Mouse (Mus musculus) stomach, embryonic 14.5 days (tissue): ENCODE results near the gene H2-Q2. TPM values are rescaled to one million over a fixed set of nuclear protein-coding genes. Genes with fewer than 3 reads are reported as not detected.
"Not testable (repeated sequence)": the region's sequence is repeated elsewhere in the genome, so short reads cannot be mapped to it uniquely, and the experiment has no call there.

ENCODE experiments used
- ATAC-seq: fragments of 200-750 bp; cut with Nextera tagmentation; 2 replicates; pipeline ENCODE4 v1.8.0; 2017; ENCODE audit warnings: low read depth, moderate TSS enrichment; ENCODE audit not compliant: insufficient number of reproducible peaks, insufficient read depth, low FRiP score
- H3K27ac ChIP-seq: fragments of 300-500 bp; sonication (generic); 2 replicates; pipeline ENCODE4 v1.5.1; 2014; ENCODE audit warnings: mild to moderate bottlenecking, low read length, moderate library complexity, mixed read lengths
- H3K27me3 ChIP-seq: fragments of 300-500 bp; sonication (generic); 2 replicates; pipeline ENCODE4 v1.6.1; 2014; ENCODE audit warnings: low read length, control low read depth, mixed read lengths; ENCODE audit not compliant: control insufficient read depth, insufficient read depth
- H3K36me3 ChIP-seq: fragments of 300-500 bp; sonication (generic); 2 replicates; pipeline ENCODE4 v1.6.1; 2014; ENCODE audit warnings: mild to moderate bottlenecking, control low read depth, low read length, moderate library complexity, mixed read lengths; ENCODE audit not compliant: control insufficient read depth, insufficient read depth
- H3K4me1 ChIP-seq: fragments of 300-500 bp; sonication (generic); 2 replicates; pipeline ENCODE4 v1.6.1; 2014; ENCODE audit warnings: low read length, control low read depth, mixed read lengths; ENCODE audit not compliant: control insufficient read depth, insufficient read depth
- H3K4me2 ChIP-seq: fragments of 300-500 bp; sonication (generic); replicated peaks from 2 replicates; pipeline ENCODE4 v1.6.1; 2014; ENCODE audit warnings: low read depth, low read length, control low read depth
- H3K4me3 ChIP-seq: fragments of 300-500 bp; sonication (generic); 2 replicates; pipeline ENCODE4 v1.5.1; 2014; ENCODE audit warnings: low read depth, low read length, control low read depth
- H3K9ac ChIP-seq: fragments of 300-500 bp; sonication (generic); replicated peaks from 2 replicates; pipeline ENCODE4 v1.6.1; 2014; ENCODE audit warnings: low read depth, mild to moderate bottlenecking, control low read depth, low read length, moderate library complexity, mixed read lengths
- H3K9me3 ChIP-seq: fragments of 300-500 bp; sonication (generic); 2 replicates; pipeline ENCODE4 v1.6.1; 2016; ENCODE audit warnings: low read depth, low read length, control low read depth; ENCODE audit not compliant: control insufficient read depth
- WGBS: fragments of 180-500 bp; shearing (Covaris S2); extraction: QIAGEN DNeasy Blood & Tissue Kit; methylation state at CpG from one replicate; pipeline ENCODE4 v1.1.7; 2014; 5-methylcytosine and 5-hydroxymethylcytosine counted together
- polyA plus RNA-seq: library from polyadenylated mRNA; unstranded; fragments of >200 nt; fragmentation: Nextera tagmentation; extraction: Ambion mirVana; gene quantifications from 2 replicates; pipeline ENCODE4 v1.2.1, GENCODE M21; 2014

The H2-Q2 gene
- polyA plus RNA-seq, 1 experiment from 2014 or later = 2.3 TPM

DNA sequence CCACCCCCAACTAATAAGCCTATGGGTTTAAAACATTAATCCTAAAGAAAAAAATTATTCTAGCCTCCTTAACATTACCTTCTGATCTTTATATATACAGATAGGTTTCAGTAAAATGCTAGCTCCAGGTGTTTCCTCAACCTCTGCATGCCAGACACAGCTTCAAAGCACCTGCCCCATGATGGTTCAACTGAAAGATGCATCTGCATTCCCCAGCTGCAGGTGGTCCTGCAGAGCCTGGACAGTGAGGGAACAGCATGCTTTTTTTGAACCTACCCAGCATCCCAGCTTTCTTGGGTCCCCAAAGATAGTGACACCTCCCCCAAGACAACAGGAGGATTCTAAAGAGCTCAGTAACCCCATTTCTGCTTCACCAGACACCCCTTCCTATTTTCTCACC is 23.4 kb upstream of the H2-Q2 start:
- no peak for ATAC-seq
- Histone ChIP-seq H3K36me3 (no peaks in the 10 kb centered on the region), H3K4me3 (no peak overlapping the region), H3K4me2 (no peak overlapping the region), H3K4me1 (peaks cover 9% of the 10 kb centered on the region; the same call in 1 of the 2 replicates), H3K27me3 (peaks cover 14% of the 10 kb centered on the region; the same call in 1 of the 2 replicates), H3K27ac (no peak overlapping the region), H3K9ac (no peak overlapping the region), H3K9me3 (no peaks in the 10 kb centered on the region)

DNA sequence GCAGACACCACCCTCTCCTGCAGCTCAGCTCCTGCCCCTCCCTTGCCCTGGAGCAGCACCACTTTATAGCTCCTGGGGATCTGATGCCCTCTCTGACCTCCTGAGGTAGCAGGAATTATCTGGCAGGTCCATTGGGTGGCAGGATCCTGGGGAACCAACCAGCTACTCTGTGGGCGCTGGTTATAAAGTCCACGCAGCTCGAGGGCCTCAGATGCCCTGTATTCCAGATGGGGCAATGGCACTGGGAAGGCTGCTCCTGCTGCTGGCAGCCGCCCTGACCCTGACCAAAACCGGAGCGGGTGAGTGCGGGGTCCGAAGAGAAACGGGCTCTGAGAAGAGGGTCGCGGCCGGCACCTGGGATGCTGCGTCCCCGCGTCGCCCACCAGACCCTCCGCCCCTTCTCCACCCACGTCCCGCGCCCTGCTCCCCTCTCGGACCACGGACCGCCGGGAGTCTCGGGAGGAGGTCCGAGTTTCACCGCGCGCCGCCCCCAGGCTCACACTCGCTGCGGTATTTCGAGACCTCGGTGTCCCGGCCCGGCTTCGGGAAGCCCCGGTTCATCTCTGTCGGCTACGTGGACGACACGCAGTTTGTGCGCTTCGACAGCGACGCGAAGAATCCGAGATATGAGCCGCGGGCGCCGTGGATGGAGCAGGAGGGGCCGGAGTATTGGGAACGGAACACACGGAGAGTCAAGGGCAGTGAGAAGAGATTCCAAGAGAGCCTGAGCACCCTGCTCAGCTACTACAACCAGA is 21.5 kb upstream of the H2-Q2 start, which contains the start of gene H2-Q1:
Gene H2-Q1 (plus strand): TSS at position 79 of the 755 bp plus-strand sequence.
- Histone ChIP-seq H3K36me3 (no peaks in the 10 kb centered on the region), H3K4me2 (peak within 1 kb of the TSS; percentile 54), H3K9me3 (no peaks in the 10 kb centered on the region), H3K27me3 (peaks cover 14% of the 10 kb centered on the region; the same call in 1 of the 2 replicates), H3K4me3 (peak within 1 kb of the TSS; percentile 32), H3K27ac (no peak within 1 kb of the TSS), H3K4me1 (peaks cover 9% of the 10 kb centered on the region; the same call in 1 of the 2 replicates), H3K9ac (no peak within 1 kb of the TSS)
- under 1% methylated on average over 55 of the region's 55 CpGs for WGBS
- no peak for ATAC-seq

DNA sequence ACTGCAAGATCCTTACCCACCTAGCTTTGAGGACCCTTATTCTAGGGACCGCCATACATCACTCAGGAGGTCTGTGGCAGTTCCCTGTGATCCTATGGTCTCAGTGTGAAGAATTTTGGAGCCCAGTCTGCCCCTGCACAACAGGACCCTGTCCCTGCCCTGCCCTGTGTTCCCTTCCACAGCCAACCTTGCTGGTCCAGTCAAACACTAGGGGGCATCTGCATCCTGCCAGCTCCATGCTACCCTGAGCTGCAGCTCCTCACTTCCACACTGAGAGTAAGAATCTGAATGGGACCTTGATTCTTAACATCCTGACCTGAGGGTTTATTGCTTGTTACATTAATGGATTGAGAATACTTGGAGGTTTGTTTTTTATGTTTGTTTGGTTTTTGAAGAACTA is 16.9 kb upstream of the H2-Q2 start:
- 54% methylated on average over 1 of the region's 1 CpGs for WGBS
- ATAC-seq, H3K4me1 ChIP-seq, H3K36me3 ChIP-seq, H3K4me2 ChIP-seq, H3K27ac ChIP-seq, H3K9ac ChIP-seq, H3K4me3 ChIP-seq, H3K9me3 ChIP-seq: not testable (repeated sequence)
- peaks cover 11% of the 10 kb centered on the region; the same call in 1 of the 2 replicates for H3K27me3 ChIP-seq

DNA sequence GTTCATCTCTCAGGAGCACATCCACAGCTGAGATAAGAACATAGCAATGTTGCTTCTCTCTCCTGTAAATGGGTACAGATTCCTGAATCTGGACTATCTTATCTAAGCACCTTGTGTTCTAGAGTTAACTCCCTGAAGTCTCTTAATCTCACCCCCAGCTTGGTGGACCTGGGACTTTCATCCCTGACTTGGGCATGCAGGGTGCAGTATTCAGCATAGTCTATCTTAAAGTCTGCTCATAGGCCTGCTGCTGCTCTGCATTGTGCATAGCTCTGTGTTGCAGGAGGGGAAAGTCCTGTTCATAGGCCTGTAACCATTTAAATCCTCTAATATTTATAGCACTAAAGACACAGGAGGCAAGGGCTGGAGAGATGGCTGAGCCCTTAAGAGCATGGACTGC is 16.0 kb upstream of the H2-Q2 start:
- H3K27me3 ChIP-seq, H3K9me3 ChIP-seq: not testable (repeated sequence)

DNA sequence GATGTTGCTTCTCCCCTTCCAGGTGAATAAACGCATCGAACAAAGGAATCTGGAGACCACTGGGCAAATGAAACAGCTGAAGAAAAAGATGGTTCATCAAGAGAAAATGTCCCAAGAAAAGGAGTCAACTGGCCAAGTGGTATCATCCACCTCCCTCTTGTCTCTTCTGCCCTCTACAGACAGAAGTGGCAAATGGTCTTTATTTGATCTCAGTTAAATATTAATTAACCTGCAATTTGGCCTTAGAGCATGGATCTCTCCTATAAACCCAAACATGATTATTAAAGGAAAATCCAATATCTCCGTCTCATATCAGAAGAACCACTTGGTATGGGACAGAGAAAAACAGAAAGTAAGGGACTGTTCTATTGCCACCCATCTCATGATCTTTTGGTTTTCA is 12.3 kb upstream of the H2-Q2 start:
- H3K9ac ChIP-seq, ATAC-seq: not testable (repeated sequence)
- 52% methylated on average over 3 of the region's 3 CpGs for WGBS

More for the DNA sequence above, 16.0 kb upstream of the H2-Q2 start:
- not testable (repeated sequence) for H3K9ac ChIP-seq, H3K4me1 ChIP-seq, H3K4me2 ChIP-seq, H3K36me3 ChIP-seq, ATAC-seq, H3K4me3 ChIP-seq, H3K27ac ChIP-seq

DNA sequence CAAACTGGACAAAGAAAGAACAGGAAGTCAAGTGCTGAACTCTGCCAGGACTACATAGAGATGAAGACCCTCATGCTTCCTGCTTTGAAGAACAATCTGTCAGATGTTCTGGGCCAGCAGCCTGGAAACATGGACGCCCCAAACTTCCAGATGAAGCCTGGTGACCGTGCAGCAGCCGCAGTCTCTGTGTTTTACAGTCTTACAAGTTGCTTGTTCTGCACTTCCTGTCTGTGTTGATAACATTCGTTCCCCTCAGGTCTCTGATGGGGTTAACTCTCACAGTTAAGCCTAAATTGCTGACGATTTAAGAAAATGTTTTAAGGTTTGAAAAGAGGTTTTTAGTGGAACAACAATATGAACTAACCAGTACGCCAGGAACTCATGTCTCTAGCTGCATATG is 10.5 kb upstream of the H2-Q2 start:
- not testable (repeated sequence) for H3K4me3 ChIP-seq, H3K27me3 ChIP-seq, H3K9ac ChIP-seq, ATAC-seq, H3K36me3 ChIP-seq, H3K27ac ChIP-seq, H3K9me3 ChIP-seq, H3K4me1 ChIP-seq, H3K4me2 ChIP-seq
- 56% methylated on average over 6 of the region's 6 CpGs for WGBS

More for the DNA sequence above, 12.3 kb upstream of the H2-Q2 start:
- not testable (repeated sequence) for H3K4me2 ChIP-seq, H3K27me3 ChIP-seq, H3K27ac ChIP-seq, H3K4me3 ChIP-seq, H3K4me1 ChIP-seq, H3K9me3 ChIP-seq, H3K36me3 ChIP-seq

DNA sequence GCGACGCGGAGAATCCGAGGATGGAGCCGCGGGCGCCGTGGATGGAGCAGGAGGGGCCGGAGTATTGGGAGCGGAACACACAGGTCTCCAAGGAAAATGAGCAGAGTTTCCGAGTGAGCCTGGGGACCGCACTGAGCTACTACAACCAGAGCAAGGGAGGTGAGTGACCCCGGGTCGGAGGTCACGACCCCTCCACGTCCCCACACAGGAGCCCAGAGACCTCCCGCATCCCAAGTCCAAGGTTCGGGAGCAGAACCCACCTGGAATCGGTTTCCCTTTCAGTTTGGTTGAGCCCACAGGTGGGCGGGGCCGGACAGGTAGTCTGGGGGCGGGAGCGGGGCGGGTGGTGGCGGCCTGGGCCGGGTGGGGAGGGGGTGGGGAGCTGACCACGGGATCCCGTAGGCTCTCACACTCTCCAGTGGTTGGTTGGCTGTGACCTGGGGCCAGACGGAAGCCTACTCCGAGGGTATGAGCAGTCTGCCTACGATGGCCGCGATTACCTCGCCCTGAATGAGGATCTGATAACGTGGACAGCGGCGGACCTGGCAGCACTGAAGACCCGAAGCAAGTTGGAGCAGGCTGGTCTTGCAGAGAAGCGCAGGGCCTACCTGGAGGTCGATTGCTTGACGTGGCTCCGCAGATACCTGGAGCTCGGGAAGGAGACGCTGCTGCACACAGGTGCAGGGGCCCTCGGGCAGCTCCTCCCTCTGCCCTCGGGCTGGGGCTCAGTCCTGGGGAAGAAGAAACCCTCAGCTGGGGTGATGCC is 852 bp downstream of the H2-Q2 start:
- Histone ChIP-seq H3K27me3 (peaks cover 8% of the 10 kb centered on the region; the same call in 1 of the 2 replicates), H3K36me3 (no peaks in the 10 kb centered on the region), H3K4me3 (peak overlapping the region; percentile 38), H3K27ac (no peak overlapping the region), H3K4me1 (0 out of 2 replicates have a peak, but pooled peaks cover 3% of the 10 kb centered on the region), H3K9me3 (no peaks in the 10 kb centered on the region), H3K9ac (no peak overlapping the region), H3K4me2 (peak overlapping the region; percentile 59)
- ATAC-seq = 0 out of 2 replicates have a peak, but pooled peaks have one; percentile 28
- 3% methylated on average over 46 of the region's 46 CpGs for WGBS

DNA sequence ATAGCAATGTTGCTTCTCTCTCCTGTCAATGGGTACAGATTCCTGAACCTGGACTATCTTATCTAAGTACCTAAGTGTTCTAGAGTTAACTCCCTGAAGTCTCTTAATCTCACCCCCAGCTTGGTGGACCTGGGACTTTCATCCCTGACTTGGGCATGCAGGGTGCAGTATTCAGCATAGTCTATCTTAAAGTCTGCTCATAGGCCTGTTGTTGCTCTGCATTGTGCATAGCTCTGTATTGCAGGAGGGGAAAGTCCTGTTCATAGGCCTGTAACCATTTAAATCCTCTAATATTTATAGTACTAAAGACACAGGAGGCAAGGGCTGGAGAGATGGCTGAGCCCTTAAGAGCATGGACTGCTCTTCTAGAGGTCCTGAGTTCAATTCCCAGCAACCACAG is 5.6 kb downstream of the H2-Q2 start:
- H3K4me2 ChIP-seq, H3K9me3 ChIP-seq, H3K9ac ChIP-seq, ATAC-seq, H3K4me3 ChIP-seq, H3K27me3 ChIP-seq, H3K36me3 ChIP-seq, H3K27ac ChIP-seq, H3K4me1 ChIP-seq: not testable (repeated sequence)
